Mouse (Mus musculus) myocyte (in vitro differentiated cells): ENCODE measurements around the gene 1700008O03Rik.

Experiments used
- CEBPB ChIP-seq: IDR thresholded peaks from 2 replicates; pipeline ENCODE4 v1.6.1; 2011; ENCODE audit warnings: mild to moderate bottlenecking, moderate library complexity; ENCODE audit not compliant: poor library complexity, insufficient read depth, severe bottlenecking
- E2F4 ChIP-seq: IDR thresholded peaks from one replicate; pipeline ENCODE4 v1.6.1; 2011; ENCODE audit warnings: mild to moderate bottlenecking, control low read depth, moderate library complexity; ENCODE audit not compliant: insufficient read depth
- MAX ChIP-seq: IDR thresholded peaks from one replicate; pipeline ENCODE4 v1.6.1; 2011; ENCODE audit warnings: low read depth, mild to moderate bottlenecking, control low read depth
- MYOD1 ChIP-seq, 3 experiments: IDR thresholded peaks; one replicate each; pipeline ENCODE4 v1.6.1; 2011; ENCODE audit warnings: control low read depth in 2 of 3, low read depth in 2 of 3, mild to moderate bottlenecking in 2 of 3, moderate library complexity in 1 of 3; ENCODE audit not compliant: insufficient read length in 2 of 3, control insufficient read depth in 1 of 3
- MYOG ChIP-seq, 3 experiments: IDR thresholded peaks; one replicate each; pipeline ENCODE4 v1.6.1; 2011; ENCODE audit warnings: control low read depth in 2 of 3, low read depth in 2 of 3, mild to moderate bottlenecking in 2 of 3; ENCODE audit not compliant: insufficient read length in 2 of 3, control insufficient read depth in 1 of 3, insufficient read depth in 1 of 3
- POLR2A ChIP-seq: IDR thresholded peaks from one replicate; pipeline ENCODE4 v1.6.1; 2011; ENCODE audit warnings: low read depth, mild to moderate bottlenecking, control low read depth, moderate library complexity; ENCODE audit not compliant: insufficient read length
- POLR2AphosphoS2 ChIP-seq: IDR thresholded peaks from one replicate; pipeline ENCODE4 v1.6.1; 2011; ENCODE audit warnings: low read depth, control low read depth; ENCODE audit not compliant: insufficient read length
- REST ChIP-seq: IDR thresholded peaks from one replicate; pipeline ENCODE4 v1.6.1; 2011; ENCODE audit warnings: mild to moderate bottlenecking, control low read depth, moderate library complexity; ENCODE audit not compliant: insufficient read depth, insufficient read length
- SRF ChIP-seq: IDR thresholded peaks from one replicate; pipeline ENCODE4 v1.6.1; 2011; ENCODE audit warnings: low read depth; ENCODE audit not compliant: control insufficient read depth, insufficient read length
- TCF12 ChIP-seq: IDR thresholded peaks from one replicate; pipeline ENCODE4 v1.6.1; 2011; ENCODE audit warnings: mild to moderate bottlenecking, control low read depth; ENCODE audit not compliant: poor library complexity, insufficient read depth, severe bottlenecking
- TCF3 ChIP-seq: IDR thresholded peaks from one replicate; pipeline ENCODE4 v1.6.1; 2011; ENCODE audit warnings: low read depth, control low read depth; ENCODE audit not compliant: insufficient read length
- USF1 ChIP-seq: IDR thresholded peaks from one replicate; pipeline ENCODE4 v1.6.1; 2011; ENCODE audit warnings: low read depth, mild to moderate bottlenecking, control low read depth, moderate library complexity

DNA sequence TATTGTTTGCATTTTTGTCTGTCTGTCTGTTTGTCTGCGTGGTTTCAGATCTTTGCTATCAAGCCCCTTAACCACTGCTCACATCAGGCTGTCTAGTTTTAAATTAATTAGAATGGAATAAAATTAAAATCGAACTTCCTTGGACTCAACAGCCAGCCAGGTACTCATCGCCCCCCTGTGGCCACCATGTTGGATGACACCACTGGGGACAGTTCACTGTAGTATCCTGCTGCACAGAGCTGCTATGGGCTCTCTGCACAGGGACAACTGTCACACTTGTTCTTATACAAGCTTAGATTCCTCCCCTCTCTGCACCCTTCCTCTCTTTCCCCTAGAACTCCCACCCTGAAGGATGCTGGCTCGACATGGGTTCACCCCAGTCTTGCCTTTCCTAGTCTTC, 67.7 kb downstream of the 1700008O03Rik start:
- TF ChIP-seq POLR2A (no peak), MYOD1 (IDR thresholded peaks at IDR 0.05; ENCODE audit: control insufficient read depth in 1 of 3, insufficient read length in 2 of 3, low read depth in 2 of 3) (no peak), TCF12 (no peak), POLR2AphosphoS2 (no peak), MAX (no peak), E2F4 (no peak), USF1 (no peak), CEBPB (no peak), MYOG (IDR thresholded peaks at IDR 0.05; ENCODE audit: control insufficient read depth in 1 of 3, insufficient read depth in 1 of 3, insufficient read length in 2 of 3, low read depth in 2 of 3) (no peak), TCF3 (no peak), SRF (no peak), REST (no peak)
